Mouse (Mus musculus): ENCODE data around the gene BC147527. TPM values are rescaled to one million over a fixed set of nuclear protein-coding genes. Genes with fewer than 3 reads are reported as not detected.
"Not testable (repeated sequence)": the region's sequence is repeated elsewhere in the genome, so short reads cannot be mapped to it uniquely, and the experiment has no call there.

BC147527 gene
- 0.11 TPM in 1 of 2 replicates, not detected in the other for polyA plus RNA-seq (2016; fragmentation: Nextera tagmentation; extraction: Ambion mirVana)

- DNase-seq (ENCODE audit: low spot score) = no peak
- Histone ChIP-seq H3K9me3 (replicated peaks) (no peaks in the 10 kb centered on the region), H3K36me3 (no peaks in the 10 kb centered on the region), H3K27ac (replicated peaks) (no peak within 1 kb of the TSS), H3K27me3 (ENCODE audit: low read depth, poor library complexity, severe bottlenecking) (no peaks in the 10 kb centered on the region), H3K4me1 (no peaks in the 10 kb centered on the region), H3K4me3 (no peak within 1 kb of the TSS)
- 61% methylated on average over 2 of the region's 2 CpGs for WGBS
Measured at GRCm38 (mm10) chr13:120299991-120300442, at the start of gene BC147527. Gene BC147527 (plus strand): TSS chr13:120300392.

- H3K4me3 ChIP-seq; H3K36me3 ChIP-seq; H3K9me3 ChIP-seq (replicated peaks); DNase-seq (ENCODE audit: low spot score); H3K4me1 ChIP-seq; H3K27me3 ChIP-seq (ENCODE audit: low read depth, poor library complexity, severe bottlenecking); H3K27ac ChIP-seq (replicated peaks): not testable (repeated sequence)
- 92% methylated on average over 2 of the region's 3 CpGs for WGBS
Measured at GRCm38 (mm10) chr13:120251208-120251924, 48.8 kb upstream of the BC147527 start.

- DNase-seq (ENCODE audit: low spot score); H3K4me3 ChIP-seq: not testable (repeated sequence)
- 85% methylated on average over 3 of the region's 3 CpGs for WGBS
Measured at GRCm38 (mm10) chr13:120258817-120259658, 41.2 kb upstream of the BC147527 start.

GRCm38 (mm10) chr13:120259718-120260117 is 40.5 kb upstream of the BC147527 start:
- not testable (repeated sequence) for DNase-seq (ENCODE audit: low spot score); H3K4me1 ChIP-seq; H3K9me3 ChIP-seq (replicated peaks); H3K4me3 ChIP-seq; H3K27me3 ChIP-seq (ENCODE audit: low read depth, poor library complexity, severe bottlenecking); H3K36me3 ChIP-seq; H3K27ac ChIP-seq (replicated peaks)
- WGBS = 69% methylated on average over 3 of the region's 3 CpGs

More at GRCm38 (mm10) chr13:120258817-120259658, 41.2 kb upstream of the BC147527 start:
- not testable (repeated sequence) for H3K36me3 ChIP-seq; H3K4me1 ChIP-seq; H3K27me3 ChIP-seq (ENCODE audit: low read depth, poor library complexity, severe bottlenecking); H3K27ac ChIP-seq (replicated peaks); H3K9me3 ChIP-seq (replicated peaks)

GRCm38 (mm10) chr13:120262870-120263269 is 37.3 kb upstream of the BC147527 start, which contains the start of gene AF067061:
Gene AF067061 (plus strand): TSS chr13:120263114.
- H3K4me1 ChIP-seq; H3K9me3 ChIP-seq (replicated peaks); H3K27ac ChIP-seq (replicated peaks); DNase-seq (ENCODE audit: low spot score); H3K36me3 ChIP-seq; H3K4me3 ChIP-seq; H3K27me3 ChIP-seq (ENCODE audit: low read depth, poor library complexity, severe bottlenecking): not testable (repeated sequence)
- 89% methylated on average over 2 of the region's 2 CpGs for WGBS

- H3K9me3 ChIP-seq (replicated peaks); H3K27me3 ChIP-seq (ENCODE audit: low read depth, poor library complexity, severe bottlenecking); H3K27ac ChIP-seq (replicated peaks); H3K4me3 ChIP-seq; DNase-seq (ENCODE audit: low spot score); H3K36me3 ChIP-seq; H3K4me1 ChIP-seq: not testable (repeated sequence)
- WGBS = 30% methylated on average over 2 of the region's 2 CpGs
Measured at GRCm38 (mm10) chr13:120277837-120278236, 22.4 kb upstream of the BC147527 start.

GRCm38 (mm10) chr13:120278784-120279183 is 21.4 kb upstream of the BC147527 start:
- 94% methylated on average over 9 of the region's 9 CpGs for whole genome bisulfite sequencing

GRCm38 (mm10) chr13:120299324-120299894 is 783 bp upstream of the BC147527 start:
- no peaks in the 10 kb centered on the region for H3K27me3 ChIP-seq (ENCODE audit: low read depth, poor library complexity, severe bottlenecking)
- H3K9me3 ChIP-seq (replicated peaks) = no peaks in the 10 kb centered on the region
- DNase-seq (ENCODE audit: low spot score) = no peak
- no peaks in the 10 kb centered on the region for H3K36me3 ChIP-seq
- WGBS = 80% methylated on average over 1 of the region's 1 CpGs
- no peak overlapping the region for H3K4me3 ChIP-seq
- H3K27ac ChIP-seq (replicated peaks) = no peak overlapping the region
- H3K4me1 ChIP-seq = no peaks in the 10 kb centered on the region

More at GRCm38 (mm10) chr13:120278784-120279183, 21.4 kb upstream of the BC147527 start:
- Histone ChIP-seq H3K36me3 (no peaks in the 10 kb centered on the region), H3K27ac (replicated peaks) (no peak overlapping the region), H3K27me3 (ENCODE audit: low read depth, poor library complexity, severe bottlenecking) (no peaks in the 10 kb centered on the region), H3K9me3 (replicated peaks) (no peaks in the 10 kb centered on the region), H3K4me1 (no peaks in the 10 kb centered on the region), H3K4me3 (no peak overlapping the region)
- DNase-seq (ENCODE audit: low spot score) = no peak

GRCm38 (mm10) chr13:120300853-120301252 is 661 bp downstream of the BC147527 start:
- WGBS = 83% methylated on average over 4 of the region's 4 CpGs
- Histone ChIP-seq H3K27ac (replicated peaks) (no peak overlapping the region), H3K4me3 (no peak overlapping the region), H3K27me3 (ENCODE audit: low read depth, poor library complexity, severe bottlenecking) (no peaks in the 10 kb centered on the region), H3K4me1 (no peaks in the 10 kb centered on the region), H3K9me3 (replicated peaks) (no peaks in the 10 kb centered on the region), H3K36me3 (no peaks in the 10 kb centered on the region)
- no peak for DNase-seq (ENCODE audit: low spot score)

- no peak for DNase-seq (ENCODE audit: low spot score)
- no peaks in the 10 kb centered on the region for H3K36me3 ChIP-seq
- H3K9me3 ChIP-seq (replicated peaks) = no peaks in the 10 kb centered on the region
- 82% methylated on average over 4 of the region's 4 CpGs for WGBS
- no peaks in the 10 kb centered on the region for H3K4me1 ChIP-seq
- no peak overlapping the region for H3K4me3 ChIP-seq
- H3K27me3 ChIP-seq (ENCODE audit: low read depth, poor library complexity, severe bottlenecking) = peaks cover 3% of the 10 kb centered on the region; the same call in 1 of the 2 replicates
- H3K27ac ChIP-seq (replicated peaks) = no peak overlapping the region
Measured at GRCm38 (mm10) chr13:120310749-120311148, 10.6 kb downstream of the BC147527 start.

GRCm38 (mm10) chr13:120313584-120313983 is 13.4 kb downstream of the BC147527 start:
- peak; percentile 26 for DNase-seq (ENCODE audit: low spot score)

GRCm38 (mm10) chr13:120316578-120316977 is 16.4 kb downstream of the BC147527 start, which contains the start of gene Tcstv3:
Gene Tcstv3 (plus strand): TSS chr13:120316878.
- H3K4me3 ChIP-seq; H3K9me3 ChIP-seq (replicated peaks); H3K36me3 ChIP-seq; H3K27me3 ChIP-seq (ENCODE audit: low read depth, poor library complexity, severe bottlenecking); H3K27ac ChIP-seq (replicated peaks); DNase-seq (ENCODE audit: low spot score); H3K4me1 ChIP-seq: not testable (repeated sequence)
- WGBS = 77% methylated on average over 3 of the region's 3 CpGs

More at GRCm38 (mm10) chr13:120313584-120313983, 13.4 kb downstream of the BC147527 start:
- Histone ChIP-seq H3K4me3 (no peak overlapping the region), H3K27ac (replicated peaks) (no peak overlapping the region), H3K36me3 (no peaks in the 10 kb centered on the region), H3K27me3 (ENCODE audit: low read depth, poor library complexity, severe bottlenecking) (peaks cover 3% of the 10 kb centered on the region; the same call in 1 of the 2 replicates), H3K4me1 (no peaks in the 10 kb centered on the region), H3K9me3 (replicated peaks) (no peaks in the 10 kb centered on the region)
- WGBS = 42% methylated on average over 14 of the region's 14 CpGs

All from midbrain, embryonic 10.5 days (tissue).